Comparison of ENCODE assay signal across 39 mouse cellular contexts in genomic region chr2:180819504-180819903, GRCm38 (mm10). TPM values are rescaled to one million over a fixed set of nuclear protein-coding genes. Genes with fewer than 3 reads are reported as not detected.
DNase-seq lines count a peak whose midpoint lies in the region; ATAC-seq lines count a peak whose summit lies in the region.
"Had no signal": no experiment of that assay in that cellular context is flagged by ENCODE, and none has a peak within 500 bp of the region (broad histone marks: within the 10 kb centered on the region; RNA-seq: fewer than 3 reads in every experiment).

No protein-coding gene starts in this region.

- H3K9me3 ChIP-seq in megakaryocyte, embryonic 14.5 days, result 0 out of 2 replicates have a peak, but pooled peaks cover 4% of the 10 kb centered on the region
- H3K9me3 ChIP-seq: embryonic facial prominence, embryonic 10.5 days; embryonic facial prominence, embryonic 15.5 days; forebrain, embryonic 12.5 days; heart, embryonic 10.5 days; heart, embryonic 15.5 days; hindbrain, embryonic 15.5 days; intestine, embryonic 15.5 days; limb, embryonic 10.5 days; limb, embryonic 15.5 days; liver, embryonic 13.5 days; midbrain, embryonic 10.5 days; neural tube, embryonic 12.5 days had no signal

- H3K4me1 ChIP-seq in megakaryocyte, embryonic 14.5 days, result peaks cover 7% of the 10 kb centered on the region
- H3K4me1 ChIP-seq: forebrain, embryonic 12.5 days; heart, embryonic 10.5 days; heart, embryonic 15.5 days; intestine, embryonic 15.5 days; limb, embryonic 15.5 days; liver, embryonic 13.5 days; neural tube, embryonic 12.5 days had no signal

- H3K27me3 ChIP-seq in megakaryocyte, embryonic 14.5 days (replicated peaks), result peaks cover 61% of the 10 kb centered on the region
- H3K27me3 ChIP-seq: embryonic facial prominence, embryonic 15.5 days; hindbrain, embryonic 15.5 days; intestine, embryonic 15.5 days; limb, embryonic 15.5 days; liver, embryonic 13.5 days; neural tube, embryonic 12.5 days had no signal

- DNase-seq in cerebellum, adult 9-10 months, result peak; percentile 60
- DNase-seq in cerebellum, postnatal 4 days (ENCODE audit: low spot score in 2 of 2), result no peak
- DNase-seq in cerebellum, postnatal 14 days, result peak; percentile 43 to 59
- DNase-seq in layer of hippocampus, postnatal 25 days (ENCODE audit: extremely low spot score in 1 of 2, low spot score in 1 of 2), result no peak
- DNase-seq in embryo, embryonic 9.5 days (ENCODE audit: extremely low spot score), result no peak
- DNase-seq: adrenal gland, postnatal 14 days; forebrain, postnatal 0 days; gastrocnemius, postnatal 10 days; kidney, adult 2 months; kidney, postnatal 36 days; liver, embryonic 13.5 days; lung, adult 18-20 months; lung, postnatal 4 days; right cerebral cortex, postnatal 14 days; thymus, postnatal 4 days had no signal

- H3K36me3 ChIP-seq in megakaryocyte, embryonic 14.5 days (replicated peaks; ENCODE audit: low read length), result no peaks in the 10 kb centered on the region
- H3K36me3 ChIP-seq: embryonic facial prominence, embryonic 10.5 days; embryonic facial prominence, embryonic 15.5 days; forebrain, embryonic 12.5 days; heart, embryonic 10.5 days; heart, embryonic 15.5 days; hindbrain, embryonic 15.5 days; intestine, embryonic 15.5 days; limb, embryonic 10.5 days; limb, embryonic 15.5 days; liver, embryonic 13.5 days; midbrain, embryonic 10.5 days; neural tube, embryonic 12.5 days had no signal

- no peak for ATAC-seq in megakaryocyte, adult 5-6 weeks (ENCODE audit: poor library complexity, severe bottlenecking)
- ATAC-seq: CD4-positive, CD25-positive, alpha-beta regulatory T cell, adult 4 months; forebrain, postnatal 0 days; intestine, embryonic 15.5 days; lung, postnatal 0 days had no signal

- peak overlapping the region; percentile 18 for H3K4me3 ChIP-seq in megakaryocyte, embryonic 14.5 days (replicated peaks)
- H3K4me3 ChIP-seq: embryonic facial prominence, embryonic 10.5 days; embryonic facial prominence, embryonic 15.5 days; forebrain, embryonic 12.5 days; heart, embryonic 10.5 days; heart, embryonic 15.5 days; hindbrain, embryonic 15.5 days; intestine, embryonic 15.5 days; layer of hippocampus, adult 2 months; limb, embryonic 10.5 days; limb, embryonic 15.5 days; liver, embryonic 13.5 days; midbrain, embryonic 10.5 days; myocyte; neural tube, embryonic 12.5 days had no signal

RNA-seq across cellular contexts. Expression of gene Bhlhe23, which starts 42.8 kb away (rescaled TPM):
- polyA plus RNA-seq in megakaryocyte, embryonic 14.5 days (2012; ENCODE audit: insufficient read depth, low replicate concordance), result not detected in 2 replicates
- total RNA-seq in megakaryocyte, adult 5-6 weeks (2015), result not detected in 2 replicates
- not detected in 2 replicates for total RNA-seq in megakaryocyte, adult 5-6 weeks (2017)
- not detected for total RNA-seq in layer of hippocampus, postnatal 25 days (2021)
- total RNA-seq: adrenal gland, postnatal 14 days; gastrocnemius, postnatal 10 days; granulocyte monocyte progenitor cell, adult 5-6 weeks; heart, postnatal 25 days; layer of hippocampus, adult 2 months; left cerebral cortex, adult 8-10 months had no signal
- polyA plus RNA-seq: CD4-positive, CD25-positive, alpha-beta regulatory T cell, adult 4 months; cortical plate, adult 2 months; embryonic facial prominence, embryonic 15.5 days; heart, embryonic 15.5 days; intestine, embryonic 15.5 days; kidney, adult 2 months; kidney, embryonic 16.5 days; limb, embryonic 10.5 days; limb, embryonic 15.5 days; liver, embryonic 13.5 days; lung, postnatal 0 days; myocyte; small intestine, adult 2 months; stomach, embryonic 14.5 days had no signal

Comparison
In these comparisons a context has a peak if more than half of its experiments do, and no peak if none do; other contexts are left out.
1. DNase-seq: peak in cerebellum, adult 9-10 months (single experiment) and cerebellum, postnatal 14 days (2 of 2); none in cerebellum, postnatal 4 days (0 of 2), layer of hippocampus, postnatal 25 days (0 of 2) and embryo, embryonic 9.5 days (single experiment).